Mouse (Mus musculus): ENCODE data around the gene Rbm24. TPM values are rescaled to one million over a fixed set of nuclear protein-coding genes. Genes with fewer than 3 reads are reported as not detected.

Rbm24 gene
- total and polyA plus RNA-seq, 3 experiments: not detected

GRCm38 (mm10) chr13:46420095-46420494 is 1.9 kb downstream of the Rbm24 start:
- H3K9me3 ChIP-seq (replicated peaks; ENCODE audit: low read length): peaks cover 9% of the 10 kb centered on the region
- no peaks in the 10 kb centered on the region for H3K36me3 ChIP-seq (replicated peaks in 1 of 2; ENCODE audit: control insufficient read depth in 1 of 2, insufficient read depth in 1 of 2, low read length in 1 of 2)
- in situ Hi-C loops (cut with MboI; ENCODE audit: low pct_ligation_motif_present, low pct_unique_long_range_greater_than_20kb, low sequenced_read_pairs): no loop called here
- H3K27ac ChIP-seq (ENCODE audit: insufficient read depth, low read depth): no peak overlapping the region
- dilution Hi-C loops (cut with MboI; ENCODE audit: extremely low pct_ligation_motif_present, extremely low pct_unique_long_range_greater_than_20kb, low sequenced_read_pairs): no loop called here
- H3K79me2 ChIP-seq (replicated peaks; ENCODE audit: control insufficient read depth, extremely low read depth, insufficient read depth, poor library complexity, severe bottlenecking): no peaks in the 10 kb centered on the region
- no peaks in the 10 kb centered on the region for H3K4me1 ChIP-seq (ENCODE audit: control insufficient read depth in 1 of 2, insufficient read depth in 2 of 2)
- no peak for TF ChIP-seq EP300 (IDR thresholded peaks at IDR 0.05; ENCODE audit: low read length)
- no peaks in the 10 kb centered on the region for H3K27me3 ChIP-seq (replicated peaks)
- H3K4me2 ChIP-seq (ENCODE audit: insufficient read depth, low read depth, poor library complexity, severe bottlenecking): no peak overlapping the region
- DNase-seq (ENCODE audit: extremely low read depth): no peak
- no peak overlapping the region for H3K4me3 ChIP-seq (replicated peaks in 1 of 3; ENCODE audit: low read depth in 2 of 3, low read length in 2 of 3, poor library complexity in 1 of 3)
- no peak overlapping the region for H3K9ac ChIP-seq (ENCODE audit: insufficient read depth, low read depth)

GRCm38 (mm10) chr13:46423805-46424204 is 5.6 kb downstream of the Rbm24 start:
- no peak for DNase-seq (ENCODE audit: extremely low read depth)
- TF ChIP-seq USF2 (conservative IDR thresholded peaks at IDR 0.05; ENCODE audit: low read depth, low read length) (no peak), HCFC1 (IDR thresholded peaks at IDR 0.05; ENCODE audit: low read depth, low read length) (no peak), USF1 (IDR thresholded peaks at IDR 0.05; ENCODE audit: low read depth, low read length) (no peak), ETS1 (conservative IDR thresholded peaks at IDR 0.05; ENCODE audit: low read depth, low read length) (no peak), RCOR1 (conservative IDR thresholded peaks at IDR 0.05; ENCODE audit: low read depth, low read length) (no peak), JUN (IDR thresholded peaks at IDR 0.05; ENCODE audit: insufficient read depth, low read depth, low read length) (no peak)
- H3K27ac ChIP-seq (ENCODE audit: insufficient read depth, low read depth): no peak overlapping the region
- dilution Hi-C loops (cut with MboI; ENCODE audit: extremely low pct_ligation_motif_present, extremely low pct_unique_long_range_greater_than_20kb, low sequenced_read_pairs): no loop called here
- peaks cover 4% of the 10 kb centered on the region for H3K9me3 ChIP-seq (replicated peaks; ENCODE audit: low read length)
- no peaks in the 10 kb centered on the region for H3K36me3 ChIP-seq (replicated peaks in 1 of 2; ENCODE audit: control insufficient read depth in 1 of 2, insufficient read depth in 1 of 2, low read length in 1 of 2)
- H3K4me2 ChIP-seq (ENCODE audit: insufficient read depth, low read depth, poor library complexity, severe bottlenecking): no peak overlapping the region
- H3K27me3 ChIP-seq (replicated peaks): no peaks in the 10 kb centered on the region
- H3K4me1 ChIP-seq (ENCODE audit: control insufficient read depth in 1 of 2, insufficient read depth in 2 of 2): no peaks in the 10 kb centered on the region; a peak in 1 of 4 replicates
- no peaks in the 10 kb centered on the region for H3K79me2 ChIP-seq (replicated peaks; ENCODE audit: control insufficient read depth, extremely low read depth, insufficient read depth, poor library complexity, severe bottlenecking)
- in situ Hi-C loops (cut with MboI; ENCODE audit: low pct_ligation_motif_present, low pct_unique_long_range_greater_than_20kb, low sequenced_read_pairs): no loop called here
- no peak overlapping the region for H3K9ac ChIP-seq (ENCODE audit: insufficient read depth, low read depth)
- H3K4me3 ChIP-seq (replicated peaks in 1 of 3; ENCODE audit: low read depth in 2 of 3, low read length in 2 of 3, poor library complexity in 1 of 3): no peak overlapping the region

GRCm38 (mm10) chr13:46424376-46424775 is 6.1 kb downstream of the Rbm24 start:
- Histone ChIP-seq H3K4me3 (replicated peaks in 1 of 3; ENCODE audit: low read depth in 2 of 3, low read length in 2 of 3, poor library complexity in 1 of 3) (no peak overlapping the region), H3K9me3 (replicated peaks; ENCODE audit: low read length) (no peaks in the 10 kb centered on the region), H3K79me2 (replicated peaks; ENCODE audit: control insufficient read depth, extremely low read depth, insufficient read depth, poor library complexity, severe bottlenecking) (no peaks in the 10 kb centered on the region), H3K9ac (ENCODE audit: insufficient read depth, low read depth) (no peak overlapping the region), H3K36me3 (replicated peaks in 1 of 2; ENCODE audit: control insufficient read depth in 1 of 2, insufficient read depth in 1 of 2, low read length in 1 of 2) (no peaks in the 10 kb centered on the region), H3K27ac (ENCODE audit: insufficient read depth, low read depth) (no peak overlapping the region), H3K27me3 (replicated peaks) (no peaks in the 10 kb centered on the region), H3K4me1 (ENCODE audit: control insufficient read depth in 1 of 2, insufficient read depth in 2 of 2) (no peaks in the 10 kb centered on the region; a peak in 1 of 4 replicates), H3K4me2 (ENCODE audit: insufficient read depth, low read depth, poor library complexity, severe bottlenecking) (no peak overlapping the region)
- no peak for TF ChIP-seq POLR2A (IDR thresholded peaks at IDR 0.05; ENCODE audit: low read depth, low read length)
- no peak for TF ChIP-seq JUND (conservative IDR thresholded peaks at IDR 0.05; ENCODE audit: low read depth, low read length)
- no peak for TF ChIP-seq MAZ (IDR thresholded peaks at IDR 0.05; ENCODE audit: low read depth, low read length)
- no peak for TF ChIP-seq BHLHE40 (IDR thresholded peaks at IDR 0.05; ENCODE audit: low read depth, low read length)
- no peak for TF ChIP-seq USF1 (IDR thresholded peaks at IDR 0.05; ENCODE audit: low read depth, low read length)
- TF ChIP-seq ZMIZ1 (IDR thresholded peaks at IDR 0.05; ENCODE audit: low read depth, low read length): no peak
- TF ChIP-seq KAT2A (IDR thresholded peaks at IDR 0.05; ENCODE audit: insufficient replicate concordance, low read length): no peak
- no peak for TF ChIP-seq GABPA (IDR thresholded peaks at IDR 0.05; ENCODE audit: insufficient replicate concordance, low read depth, low read length)
- no peak for TF ChIP-seq UBTF (IDR thresholded peaks at IDR 0.05; ENCODE audit: low read depth, low read length)
- no peak for TF ChIP-seq RCOR1 (conservative IDR thresholded peaks at IDR 0.05; ENCODE audit: low read depth, low read length)
- TF ChIP-seq USF2 (conservative IDR thresholded peaks at IDR 0.05; ENCODE audit: low read depth, low read length): no peak
- no peak for TF ChIP-seq MEF2A (IDR thresholded peaks at IDR 0.05; ENCODE audit: borderline replicate concordance, low read depth, low read length)
- TF ChIP-seq TCF12 (IDR thresholded peaks at IDR 0.05; ENCODE audit: low read depth, low read length): no peak
- no peak for TF ChIP-seq JUN (IDR thresholded peaks at IDR 0.05; ENCODE audit: insufficient read depth, low read depth, low read length)
- in situ Hi-C loops (cut with MboI; ENCODE audit: low pct_ligation_motif_present, low pct_unique_long_range_greater_than_20kb, low sequenced_read_pairs): no loop called here
- DNase-seq (ENCODE audit: extremely low read depth): no peak
- dilution Hi-C loops (cut with MboI; ENCODE audit: extremely low pct_ligation_motif_present, extremely low pct_unique_long_range_greater_than_20kb, low sequenced_read_pairs): no loop called here
